Mouse (Mus musculus) adrenal gland, adult 8-10 months (tissue): ENCODE measurements at regions not wholly inside any gene's neighbourhood (a gene's known extent, or its start where the extent isn't known, plus 50 kb on each side); places are given as distances from the start of the nearest gene placed in this dataset.

Experiments used
- DNase-seq: peaks from one replicate; pipeline ENCODE4 v3.0.0; 2022

DNA sequence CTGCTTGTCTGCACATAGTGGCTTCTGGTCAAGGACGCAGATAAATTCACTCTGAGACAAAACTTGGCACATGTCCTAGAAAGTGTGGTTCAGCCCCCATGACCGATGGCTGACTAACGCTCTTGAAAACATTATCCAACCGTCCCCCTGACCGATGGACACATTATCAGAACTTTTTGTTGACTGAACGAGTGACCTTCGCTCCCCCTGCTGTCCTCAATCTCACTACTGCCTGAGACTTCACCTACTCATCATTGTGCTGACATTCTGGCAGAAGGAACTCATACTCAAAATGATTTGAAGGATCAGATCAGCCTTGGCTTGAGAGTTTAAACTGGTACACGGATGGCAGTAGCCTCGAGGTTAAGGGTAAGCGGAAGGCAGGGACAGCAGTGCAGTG lies 61.3 kb upstream of the Zfp804a start:
- DNase-seq, result peak; percentile 68
